Mouse (Mus musculus) left cerebral cortex, adult 18-20 months (tissue): ENCODE data around the gene Gm10959. TPM values are rescaled to one million over a fixed set of nuclear protein-coding genes. Genes with fewer than 3 reads are reported as not detected.

Source experiments
- DNase-seq, 2 experiments: peaks; one replicate each; pipeline ENCODE4 v3.0.0; 2021 to 2022; ENCODE audit warnings: low spot score in 2 of 2, mixed read lengths in 1 of 2
- total RNA-seq, 2 experiments: library from RNA; stranded (reverse); gene quantifications; 2 replicates each; pipeline ENCODE4 v1.2.3; 2021

Gene Gm10959
- total RNA-seq, 2 experiments from 2014 or later: not detected

GRCm38 (mm10) chr3:122895189-122895731 is 23.9 kb downstream of the Gm10959 start:
- DNase-seq: no peak

DNA sequence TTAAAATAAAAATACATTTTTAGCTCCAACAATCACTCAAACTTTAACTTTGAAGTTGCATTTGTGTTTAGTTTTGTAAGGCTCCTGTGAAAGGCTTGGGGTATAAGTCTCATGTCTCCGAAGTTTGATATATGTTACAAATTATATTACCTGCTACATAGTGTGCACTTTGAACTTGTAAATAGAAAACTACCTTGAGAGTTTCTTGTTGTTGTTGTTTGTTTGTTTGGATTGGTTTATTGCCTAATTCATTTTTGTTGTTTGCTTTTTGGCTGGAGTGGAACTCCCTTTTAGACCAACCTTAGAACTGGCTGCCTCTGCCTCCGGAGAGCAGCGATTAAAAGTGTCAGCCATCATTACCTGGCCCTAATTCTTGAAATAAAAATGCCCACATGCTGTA is 24.4 kb downstream of the Gm10959 start, which contains the start of gene Fabp2:
TSS of gene Fabp2 (plus strand) at position 301 of the 400 bp plus-strand sequence.
- no peak for DNase-seq

- DNase-seq: no peak
Measured at GRCm38 (mm10) chr3:122888371-122888819, 30.8 kb downstream of the Gm10959 start.

DNA sequence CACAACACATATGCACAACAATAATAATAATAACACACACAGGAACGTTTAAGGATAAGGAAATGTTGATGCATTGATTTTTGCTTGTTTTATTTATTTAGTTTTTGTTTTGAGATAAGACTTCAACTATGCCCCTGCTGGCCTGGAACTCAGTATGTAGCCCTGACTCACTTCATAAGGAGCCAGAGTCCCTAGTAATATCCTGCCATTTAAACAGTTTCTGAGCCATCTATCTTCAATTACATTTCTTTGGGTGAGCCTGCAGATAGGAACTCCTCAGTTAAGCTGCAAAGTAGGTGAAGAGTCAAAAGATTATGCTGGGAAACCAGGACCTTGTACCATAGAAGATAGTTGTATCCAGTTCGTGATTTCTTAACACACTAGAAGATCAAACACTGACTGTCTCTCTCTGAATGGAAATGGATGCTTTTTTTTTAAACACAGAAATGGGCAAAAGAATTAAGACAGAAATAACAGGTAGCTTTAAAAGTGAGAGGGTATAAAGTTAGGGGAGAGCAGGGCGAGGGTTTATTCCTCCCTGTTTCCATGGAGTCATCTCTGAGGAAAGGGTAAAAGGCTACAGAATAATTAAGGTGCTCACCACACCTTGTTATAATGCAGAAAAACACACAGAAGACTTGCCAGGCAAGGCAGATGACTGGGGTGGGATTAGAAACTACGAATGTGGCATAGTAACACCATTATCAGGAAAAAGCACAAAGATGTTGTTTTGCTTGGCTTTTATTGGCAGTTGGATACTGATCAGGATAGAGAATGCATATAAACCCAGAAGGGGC is 31.5 kb downstream of the Gm10959 start:
- DNase-seq: no peak

DNA sequence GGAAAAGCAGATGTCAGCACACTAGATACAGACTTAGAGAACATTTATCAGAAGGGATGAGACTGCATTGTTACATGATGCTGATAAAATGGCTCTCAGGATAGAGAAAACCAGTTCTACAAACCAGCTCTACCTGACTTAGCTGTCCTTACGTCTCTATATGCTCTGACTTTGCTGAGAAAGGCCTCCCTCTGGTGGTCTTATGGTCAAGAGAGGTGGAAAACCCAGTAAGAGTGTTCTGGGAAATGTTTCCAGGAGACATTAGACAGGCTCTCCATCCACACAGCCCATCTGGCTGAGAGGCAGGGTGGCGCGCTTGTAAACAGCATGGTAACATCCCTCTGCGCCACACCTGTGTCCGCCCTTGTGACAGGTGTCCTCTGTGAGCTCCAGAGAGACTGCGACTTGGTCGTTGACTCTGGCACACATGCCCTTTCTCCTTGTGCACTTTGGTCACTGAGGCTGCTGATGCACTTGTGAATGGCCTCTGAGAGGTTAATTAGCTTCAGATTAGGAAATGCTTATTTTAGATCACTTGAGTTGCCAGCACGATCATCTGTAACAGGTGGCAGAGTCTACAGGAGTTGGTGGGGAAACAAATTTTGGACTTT is 40.4 kb downstream of the Gm10959 start:
- no peak for DNase-seq

GRCm38 (mm10) chr3:122877543-122877942 is 41.6 kb downstream of the Gm10959 start:
- DNase-seq: no peak

DNA sequence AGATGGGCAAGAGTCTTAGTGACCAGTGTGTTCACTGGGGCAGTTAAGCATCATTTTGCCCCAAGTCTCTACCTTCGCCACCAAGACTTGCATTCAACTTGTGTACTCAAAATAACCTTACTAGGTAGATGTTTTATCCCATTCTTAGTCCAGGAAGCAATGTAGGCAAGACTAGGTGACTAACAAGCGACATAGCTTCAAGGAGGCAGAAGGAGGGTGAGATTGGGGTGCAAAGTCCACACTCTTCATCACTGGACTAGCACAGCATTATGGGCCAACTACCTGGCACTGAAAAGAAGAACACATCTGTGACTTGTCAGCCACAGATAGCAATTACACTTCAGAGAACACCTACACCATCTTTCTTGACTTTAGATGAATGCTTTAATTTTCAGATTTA is 42.3 kb downstream of the Gm10959 start:
- DNase-seq: no peak

GRCm38 (mm10) chr3:122871596-122871995 is 47.6 kb downstream of the Gm10959 start:
- DNase-seq: no peak

GRCm38 (mm10) chr3:122868270-122868669 is 50.9 kb downstream of the Gm10959 start:
- DNase-seq: no peak

DNA sequence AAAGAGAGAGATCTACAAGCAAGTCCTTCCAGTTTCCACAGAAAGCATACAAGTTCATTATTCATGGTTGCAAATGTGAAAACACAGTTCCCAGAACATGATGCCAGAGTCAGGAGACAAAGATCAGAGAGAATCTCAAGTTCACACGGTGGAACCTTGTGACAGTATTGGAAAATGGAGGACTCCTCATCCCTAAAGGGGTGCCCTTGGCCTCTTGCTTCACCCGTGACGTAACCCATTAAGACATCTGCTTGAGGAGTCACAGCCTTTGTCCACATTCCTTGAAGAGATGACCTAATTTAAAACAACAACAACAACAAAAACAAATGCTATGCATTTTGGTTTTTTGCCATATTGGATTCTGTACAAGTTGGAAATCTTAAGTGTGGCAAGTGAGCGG is 54.1 kb downstream of the Gm10959 start:
- no peak for DNase-seq

Other genes with a start within 250 kb of the Gm10959 start
- 10 to 100 TPM; 19.8 to 23.8 TPM for gene Pde5a, start 190.4 kb downstream of the Gm10959 start, total RNA-seq
- gene Fabp2, start 24.3 kb downstream of the Gm10959 start, total RNA-seq: not detected
- 10 to 100 TPM; 62.5 to 65.8 TPM for gene 1810037I17Rik, start 4.8 kb upstream of the Gm10959 start, total RNA-seq
- 10 to 100 TPM; 28.8 to 28.9 TPM for gene Usp53, start 65.2 kb upstream of the Gm10959 start, total RNA-seq
- gene Myoz2, start 115.7 kb upstream of the Gm10959 start, total RNA-seq: under 1 TPM in 1 of 2 experiments, not detected in 1; 0.54 TPM